24 mouse cellular contexts compared by ENCODE assay signal in the genomic region with DNA sequence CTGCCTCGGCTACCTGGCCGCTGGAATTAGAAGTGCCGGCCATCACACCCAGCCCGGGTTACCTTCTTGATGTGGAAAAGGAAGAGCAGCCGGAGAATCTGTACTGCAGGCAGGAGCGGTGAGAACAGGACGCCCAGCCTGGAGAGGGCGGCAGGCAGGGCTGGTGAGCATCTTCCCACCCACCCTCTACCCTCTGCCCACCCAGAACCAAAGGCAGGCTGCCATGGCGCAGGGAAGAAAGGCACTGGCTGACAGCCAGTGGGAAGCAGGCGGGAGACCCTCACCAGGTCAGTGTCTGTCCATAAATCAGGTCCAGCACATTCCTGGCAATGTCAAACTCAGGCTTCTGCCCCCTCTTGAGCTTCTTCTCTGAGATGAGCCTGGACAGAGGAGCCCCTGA. TPM values are rescaled to one million over a fixed set of nuclear protein-coding genes. Genes with fewer than 3 reads are reported as not detected.
DNase-seq lines count a peak whose midpoint lies in the region; ATAC-seq and TF ChIP-seq lines count a peak whose summit lies in the region.
"Had no signal": no experiment of that assay in that cellular context is flagged by ENCODE, and none has a peak within 500 bp of the region (broad histone marks: within the 10 kb centered on the region; RNA-seq: fewer than 3 reads in every experiment).

No protein-coding gene starts in this region.

- ATAC-seq in hindbrain, embryonic 14.5 days (ENCODE audit: low FRiP score) = no peak
- 0 out of 2 replicates have a peak, but pooled peaks have one; percentile 44 for ATAC-seq in hindbrain, embryonic 16.5 days
- no peak for ATAC-seq in intestine, postnatal 0 days
- ATAC-seq: forebrain, embryonic 16.5 days had no signal

- H3K4me2 ChIP-seq in hindbrain, embryonic 14.5 days (replicated peaks) = no peak overlapping the region
- H3K4me2 ChIP-seq in hindbrain, embryonic 16.5 days (ENCODE audit: low read length) = no peak overlapping the region
- no peak overlapping the region for H3K4me2 ChIP-seq in intestine, postnatal 0 days (replicated peaks; ENCODE audit: low read depth)
- H3K4me2 ChIP-seq: embryonic facial prominence, embryonic 13.5 days; forebrain, embryonic 12.5 days; heart, embryonic 11.5 days; heart, embryonic 15.5 days had no signal

- H3K27me3 ChIP-seq in hindbrain, embryonic 10.5 days (ENCODE audit: insufficient read depth, poor library complexity, severe bottlenecking) = no peaks in the 10 kb centered on the region
- H3K27me3 ChIP-seq in hindbrain, embryonic 14.5 days (ENCODE audit: control insufficient read depth, insufficient read depth, low read length) = no peaks in the 10 kb centered on the region
- no peaks in the 10 kb centered on the region for H3K27me3 ChIP-seq in hindbrain, embryonic 16.5 days (replicated peaks; ENCODE audit: control insufficient read depth, insufficient read depth, low read length)
- H3K27me3 ChIP-seq in intestine, postnatal 0 days (replicated peaks; ENCODE audit: control insufficient read depth, insufficient read depth, low read length) = no peaks in the 10 kb centered on the region
- H3K27me3 ChIP-seq: embryonic facial prominence, embryonic 13.5 days; forebrain, embryonic 12.5 days; heart, embryonic 15.5 days had no signal

- peaks cover 55% of the 10 kb centered on the region for H3K36me3 ChIP-seq in hindbrain, embryonic 10.5 days
- peaks cover 16% of the 10 kb centered on the region for H3K36me3 ChIP-seq in hindbrain, embryonic 14.5 days (replicated peaks; ENCODE audit: control insufficient read depth, insufficient read depth)
- no peaks in the 10 kb centered on the region; the same call in 1 of the 2 replicates for H3K36me3 ChIP-seq in hindbrain, embryonic 16.5 days (ENCODE audit: control insufficient read depth, insufficient read depth, low read length)
- peaks cover 57% of the 10 kb centered on the region; the same call in 1 of the 2 replicates for H3K36me3 ChIP-seq in intestine, postnatal 0 days (ENCODE audit: control insufficient read depth, insufficient read depth)

- 0 out of 2 replicates have a peak, but pooled peaks have one; percentile 3 for TF ChIP-seq CTCF in intestine, postnatal 0 days (IDR thresholded peaks at IDR 0.05; ENCODE audit: low read depth)

- DNase-seq in hindbrain, embryonic 10.5 days (ENCODE audit: low spot score) = no peak
- DNase-seq in hindbrain, embryonic 14.5 days (ENCODE audit: low spot score) = no peak
- peak; percentile 64 for DNase-seq in left cerebral cortex, postnatal 4 days
- no peak for DNase-seq in left cerebral cortex, adult 18-20 months (ENCODE audit: low spot score in 2 of 2)
- no peak for DNase-seq in frontal cortex, postnatal 10 days (ENCODE audit: low spot score in 2 of 2)
- DNase-seq in heart, adult 18-20 months = no peak
- DNase-seq: adrenal gland, postnatal 10 days; cerebellum, adult 11 months; cerebellum, adult 9-10 months; cerebellum, postnatal 36 days; gastrocnemius, adult 2 months; heart, adult 2 months; heart, postnatal 14 days; kidney, adult 11 months had no signal

- 0 out of 2 replicates have a peak overlapping the region, but pooled peaks have one; percentile 3 for H3K27ac ChIP-seq in hindbrain, embryonic 10.5 days
- H3K27ac ChIP-seq in hindbrain, embryonic 14.5 days = no peak overlapping the region
- no peak overlapping the region; the same call in 1 of the 2 replicates for H3K27ac ChIP-seq in hindbrain, embryonic 16.5 days (ENCODE audit: low read depth, low read length)
- H3K27ac ChIP-seq in intestine, postnatal 0 days (ENCODE audit: low read depth, low read length) = no peak overlapping the region
- H3K27ac ChIP-seq: embryonic facial prominence, embryonic 13.5 days; gastrocnemius, adult 2 months; heart, adult 2 months; heart, embryonic 15.5 days had no signal

- intact Hi-C loops in left cerebral cortex, postnatal 4 days (cut with DNase I) = no loop called here

- H3K9ac ChIP-seq in hindbrain, embryonic 14.5 days = no peak overlapping the region
- H3K9ac ChIP-seq in hindbrain, embryonic 16.5 days (ENCODE audit: low read depth, low read length) = no peak overlapping the region
- H3K9ac ChIP-seq in intestine, postnatal 0 days (ENCODE audit: low read depth, low read length) = no peak overlapping the region
- H3K9ac ChIP-seq: embryonic facial prominence, embryonic 13.5 days; forebrain, embryonic 12.5 days; heart, embryonic 15.5 days had no signal

- 86% methylated on average over 10 of the region's 10 CpGs for WGBS in hindbrain, embryonic 10.5 days
- WGBS in hindbrain, embryonic 14.5 days = 76% methylated on average over 10 of the region's 10 CpGs
- WGBS in hindbrain, embryonic 16.5 days = 67% methylated on average over 10 of the region's 10 CpGs
- 77% methylated on average over 10 of the region's 10 CpGs for WGBS in intestine, postnatal 0 days

- peaks cover 9% of the 10 kb centered on the region; the same call in 1 of the 2 replicates for H3K4me1 ChIP-seq in hindbrain, embryonic 10.5 days (replicated peaks)
- H3K4me1 ChIP-seq in hindbrain, embryonic 14.5 days (replicated peaks; ENCODE audit: control insufficient read depth, insufficient read depth, low read length) = 0 out of 2 replicates have a peak, but pooled peaks cover 3% of the 10 kb centered on the region
- H3K4me1 ChIP-seq in hindbrain, embryonic 16.5 days (ENCODE audit: control insufficient read depth, insufficient read depth, low read depth, low read length) = peaks cover 7% of the 10 kb centered on the region; the same call in 1 of the 2 replicates
- no peaks in the 10 kb centered on the region for H3K4me1 ChIP-seq in intestine, postnatal 0 days (replicated peaks; ENCODE audit: control insufficient read depth, insufficient read depth, low read length)
- H3K4me1 ChIP-seq: embryonic facial prominence, embryonic 13.5 days had no signal

- H3K4me3 ChIP-seq in hindbrain, embryonic 10.5 days = no peak overlapping the region
- H3K4me3 ChIP-seq in hindbrain, embryonic 14.5 days (replicated peaks; ENCODE audit: low read length) = no peak overlapping the region
- H3K4me3 ChIP-seq in hindbrain, embryonic 16.5 days (ENCODE audit: low read length) = no peak overlapping the region
- no peak overlapping the region for H3K4me3 ChIP-seq in intestine, postnatal 0 days (ENCODE audit: low read depth, low read length)
- H3K4me3 ChIP-seq: embryonic facial prominence, embryonic 13.5 days; forebrain, embryonic 12.5 days; gastrocnemius, adult 2 months; heart, adult 2 months; heart, embryonic 15.5 days had no signal

- H3K9me3 ChIP-seq in hindbrain, embryonic 10.5 days = no peaks in the 10 kb centered on the region
- H3K9me3 ChIP-seq in hindbrain, embryonic 14.5 days (ENCODE audit: control insufficient read depth, low read length) = no peaks in the 10 kb centered on the region
- H3K9me3 ChIP-seq in hindbrain, embryonic 16.5 days (ENCODE audit: control insufficient read depth, low read length) = no peaks in the 10 kb centered on the region
- H3K9me3 ChIP-seq in intestine, postnatal 0 days (ENCODE audit: control insufficient read depth) = no peaks in the 10 kb centered on the region
- H3K9me3 ChIP-seq: embryonic facial prominence, embryonic 13.5 days; forebrain, embryonic 12.5 days; heart, embryonic 15.5 days had no signal

RNA-seq across cellular contexts. Expression of gene Tmc8, which starts 11.5 kb away (rescaled TPM):
- 1.5 TPM in 2 replicates for polyA plus RNA-seq in hindbrain, embryonic 10.5 days (2016; fragmentation: Nextera tagmentation; extraction: Ambion mirVana)
- polyA plus RNA-seq in hindbrain, embryonic 14.5 days (2014; fragmentation: Nextera tagmentation; extraction: Ambion mirVana) = 0.48 and 0.68 TPM in 2 replicates
- total RNA-seq in left cerebral cortex, postnatal 4 days (2021) = 1 to 10 TPM; 1.2 to 1.5 TPM
- total RNA-seq in left cerebral cortex, adult 18-20 months (2021) = 1 to 10 TPM in 1 of 2 experiments, under 1 TPM in 1; 0.40 to 1.1 TPM
- polyA plus RNA-seq in hindbrain, embryonic 16.5 days (2015; fragmentation: Nextera tagmentation; extraction: Ambion mirVana) = 0.76 and 1.0 TPM in 2 replicates
- 18.2 TPM in 2 replicates for polyA plus RNA-seq in intestine, postnatal 0 days (2015; fragmentation: Nextera tagmentation; extraction: Ambion mirVana)
- 1 to 10 TPM; 4.6 to 5.6 TPM for total RNA-seq in heart, adult 18-20 months (2021)

RNA-seq across cellular contexts. Expression of gene Tmc6, which starts 11.6 kb away (rescaled TPM):
- 13.3 and 17.9 TPM in 2 replicates for polyA plus RNA-seq in hindbrain, embryonic 10.5 days (2016; fragmentation: Nextera tagmentation; extraction: Ambion mirVana)
- 3.3 and 4.9 TPM in 2 replicates for polyA plus RNA-seq in hindbrain, embryonic 14.5 days (2014; fragmentation: Nextera tagmentation; extraction: Ambion mirVana)
- 1 to 10 TPM; 3.5 TPM for total RNA-seq in left cerebral cortex, postnatal 4 days (2021)
- total RNA-seq in left cerebral cortex, adult 18-20 months (2021) = 1 to 10 TPM; 7.0 to 7.3 TPM
- 6.4 and 6.6 TPM in 2 replicates for polyA plus RNA-seq in hindbrain, embryonic 16.5 days (2015; fragmentation: Nextera tagmentation; extraction: Ambion mirVana)
- 23.8 and 26.3 TPM in 2 replicates for polyA plus RNA-seq in intestine, postnatal 0 days (2015; fragmentation: Nextera tagmentation; extraction: Ambion mirVana)
- total RNA-seq in heart, adult 18-20 months (2021) = 10 to 100 TPM; 11.6 to 16.4 TPM

RNA-seq across cellular contexts. Expression of gene 6030468B19Rik, which starts 27.1 kb away (rescaled TPM):
- polyA plus RNA-seq in hindbrain, embryonic 10.5 days (2016; fragmentation: Nextera tagmentation; extraction: Ambion mirVana) = 1.2 and 2.2 TPM in 2 replicates
- 0.24 TPM in 1 of 2 replicates, not detected in the other for polyA plus RNA-seq in hindbrain, embryonic 14.5 days (2014; fragmentation: Nextera tagmentation; extraction: Ambion mirVana)
- not detected for total RNA-seq in left cerebral cortex, postnatal 4 days (2021)
- total RNA-seq in left cerebral cortex, adult 18-20 months (2021) = not detected
- polyA plus RNA-seq in hindbrain, embryonic 16.5 days (2015; fragmentation: Nextera tagmentation; extraction: Ambion mirVana) = not detected in 2 replicates
- not detected in 2 replicates for polyA plus RNA-seq in intestine, postnatal 0 days (2015; fragmentation: Nextera tagmentation; extraction: Ambion mirVana)
- not detected for total RNA-seq in heart, adult 18-20 months (2021)
- total RNA-seq: gastrocnemius, adult 2 months; gastrocnemius, postnatal 4 days; heart, adult 2 months; heart, postnatal 14 days had no signal
- polyA plus RNA-seq: C2C12; embryonic facial prominence, embryonic 13.5 days; forebrain, embryonic 12.5 days; forebrain, embryonic 16.5 days had no signal

RNA-seq across cellular contexts. Expression of gene Gm20708, which starts 39.1 kb away (rescaled TPM):
- 0.30 and 0.31 TPM in 2 replicates for polyA plus RNA-seq in hindbrain, embryonic 10.5 days (2016; fragmentation: Nextera tagmentation; extraction: Ambion mirVana)
- 0.89 and 1.0 TPM in 2 replicates for polyA plus RNA-seq in hindbrain, embryonic 14.5 days (2014; fragmentation: Nextera tagmentation; extraction: Ambion mirVana)
- 1 to 10 TPM; 4.4 to 5.1 TPM for total RNA-seq in left cerebral cortex, postnatal 4 days (2021)
- 1 to 10 TPM in 1 of 2 experiments, under 1 TPM in 1; 0.86 to 2.6 TPM for total RNA-seq in left cerebral cortex, adult 18-20 months (2021)
- 1.1 and 1.8 TPM in 2 replicates for polyA plus RNA-seq in hindbrain, embryonic 16.5 days (2015; fragmentation: Nextera tagmentation; extraction: Ambion mirVana)
- polyA plus RNA-seq in intestine, postnatal 0 days (2015; fragmentation: Nextera tagmentation; extraction: Ambion mirVana) = 0.29 and 0.37 TPM in 2 replicates
- total RNA-seq in heart, adult 18-20 months (2021) = 1 to 10 TPM in 1 of 2 experiments, under 1 TPM in 1; 0.87 to 1.4 TPM
- total RNA-seq: hematopoietic stem cell, adult 5-6 weeks had no signal

RNA-seq across cellular contexts. Expression of gene Syngr2, which starts 39.1 kb away (rescaled TPM):
- polyA plus RNA-seq in hindbrain, embryonic 10.5 days (2016; fragmentation: Nextera tagmentation; extraction: Ambion mirVana) = 33.7 and 42.3 TPM in 2 replicates
- 17.6 and 18.9 TPM in 2 replicates for polyA plus RNA-seq in hindbrain, embryonic 14.5 days (2014; fragmentation: Nextera tagmentation; extraction: Ambion mirVana)
- 10 to 100 TPM in 1 of 2 experiments, 1 to 10 TPM in 1; 9.2 to 14.1 TPM for total RNA-seq in left cerebral cortex, postnatal 4 days (2021)
- 10 to 100 TPM in 1 of 2 experiments, 1 to 10 TPM in 1; 9.3 to 15.8 TPM for total RNA-seq in left cerebral cortex, adult 18-20 months (2021)
- polyA plus RNA-seq in hindbrain, embryonic 16.5 days (2015; fragmentation: Nextera tagmentation; extraction: Ambion mirVana) = 17.4 and 20.9 TPM in 2 replicates
- 116 and 129 TPM in 2 replicates for polyA plus RNA-seq in intestine, postnatal 0 days (2015; fragmentation: Nextera tagmentation; extraction: Ambion mirVana)
- total RNA-seq in heart, adult 18-20 months (2021) = 100 to 1,000 TPM; 112 TPM
